Mouse (Mus musculus) MEL (cell line): ENCODE data around the gene Csrnp1. TPM values are rescaled to one million over a fixed set of nuclear protein-coding genes. Genes with fewer than 3 reads are reported as not detected.

ENCODE experiments used
- DNase-seq: peaks from one replicate; pipeline ENCODE4 v3.0.0; 2011; ENCODE audit warnings: low read depth, low spot score
- H3K27ac ChIP-seq: 2 replicates; pipeline ENCODE4 v1.5.1; 2012; ENCODE audit warnings: low read depth, mild to moderate bottlenecking, control low read depth, low read length, moderate library complexity; ENCODE audit not compliant: control insufficient read depth
- H3K27me3 ChIP-seq, 2 experiments: fragments of 150-350 bp in 1 of 2; sonication (generic) in 1 of 2; 2 replicates each; pipeline ENCODE4 v1.6.1; 2012; ENCODE audit warnings: low read length in 2 of 2, mild to moderate bottlenecking in 2 of 2, improper control_type of control experiment in 1 of 2, moderate library complexity in 1 of 2; ENCODE audit not compliant: insufficient read depth in 2 of 2, control insufficient read depth in 1 of 2
- H3K36me3 ChIP-seq, 2 experiments: 2 replicates each; pipeline ENCODE4 v1.6.1; 2012 to 2014; ENCODE audit warnings: low read length in 2 of 2, improper control_type of control experiment in 1 of 2, inconsistent platforms in 1 of 2, mild to moderate bottlenecking in 1 of 2; ENCODE audit not compliant: insufficient read depth in 2 of 2, control insufficient read depth in 1 of 2
- H3K4me1 ChIP-seq, 2 experiments: fragments of 150-350 bp in 1 of 2; sonication (generic) in 1 of 2; 2 replicates each; pipeline ENCODE4 v1.6.1; 2012; ENCODE audit warnings: low read length in 2 of 2, improper control_type of control experiment in 1 of 2, mild to moderate bottlenecking in 1 of 2; ENCODE audit not compliant: insufficient read depth in 2 of 2, control insufficient read depth in 1 of 2
- H3K4me3 ChIP-seq, 2 experiments: fragments of 150-350 bp in 1 of 2; sonication (generic) in 1 of 2; 2 replicates each; pipeline ENCODE4 v1.5.1; 2012; ENCODE audit warnings: low read depth in 2 of 2, low read length in 2 of 2, mild to moderate bottlenecking in 2 of 2, moderate library complexity in 2 of 2, control low read depth in 1 of 2, improper control_type of control experiment in 1 of 2; ENCODE audit not compliant: control insufficient read depth in 1 of 2, insufficient read depth in 1 of 2
- H3K79me2 ChIP-seq: 2 replicates; pipeline ENCODE4 v1.6.1; 2012; ENCODE audit warnings: mild to moderate bottlenecking, low read length, moderate library complexity; ENCODE audit not compliant: control insufficient read depth, poor library complexity, insufficient read depth
- H3K9ac ChIP-seq: 2 replicates; pipeline ENCODE4 v1.6.1; 2012; ENCODE audit warnings: low read depth, mild to moderate bottlenecking, control low read depth, low read length, moderate library complexity; ENCODE audit not compliant: control insufficient read depth, poor library complexity, severe bottlenecking
- H3K9me3 ChIP-seq: fragments of 150-350 bp; sonication (generic); replicated peaks from 2 replicates; pipeline ENCODE4 v1.6.1; 2012; ENCODE audit warnings: mild to moderate bottlenecking, low read length, improper control_type of control experiment, moderate library complexity; ENCODE audit not compliant: insufficient read depth
- BHLHE40 ChIP-seq: IDR thresholded peaks from 2 replicates; pipeline ENCODE4 v1.6.1; 2012; ENCODE audit warnings: low read depth, mild to moderate bottlenecking, inconsistent platforms, low read length, improper control_type of control experiment, borderline replicate concordance
- CHD1 ChIP-seq: IDR thresholded peaks from 2 replicates; pipeline ENCODE4 v1.6.1; 2012; ENCODE audit warnings: low read depth, mild to moderate bottlenecking, inconsistent platforms, low read length, improper control_type of control experiment
- CTCF ChIP-seq, 3 experiments: IDR thresholded peaks in 2 of 3; conservative IDR thresholded peaks in 1 of 3; 2 replicates each; pipeline ENCODE4 v1.5.1; 2011 to 2012; ENCODE audit warnings: low read length in 3 of 3, low read depth in 2 of 3, mild to moderate bottlenecking in 2 of 3, improper control_type of control experiment in 1 of 3, inconsistent platforms in 1 of 3, mixed read lengths in 1 of 3, moderate library complexity in 1 of 3; ENCODE audit not compliant: control insufficient read depth in 1 of 3, insufficient read depth in 1 of 3, poor library complexity in 1 of 3, severe bottlenecking in 1 of 3
- E2F4 ChIP-seq: IDR thresholded peaks from 2 replicates; pipeline ENCODE4 v1.6.1; 2011; ENCODE audit warnings: low read depth, low read length, improper control_type of control experiment, borderline replicate concordance
- ELF1 ChIP-seq: IDR thresholded peaks from 2 replicates; pipeline ENCODE4 v1.6.1; 2014; ENCODE audit warnings: low read depth, mild to moderate bottlenecking, inconsistent platforms, low read length, improper control_type of control experiment, moderate library complexity
- EP300 ChIP-seq, 2 experiments: IDR thresholded peaks; 2 replicates each; pipeline ENCODE4 v1.6.1; 2011; ENCODE audit warnings: improper control_type of control experiment in 2 of 2, low read length in 2 of 2, low read depth in 1 of 2, mild to moderate bottlenecking in 1 of 2
- GATA1 ChIP-seq: IDR thresholded peaks from 2 replicates; pipeline ENCODE4 v1.6.1; 2011; ENCODE audit warnings: low read depth, low read length, improper control_type of control experiment
- JUND ChIP-seq: IDR thresholded peaks from 2 replicates; pipeline ENCODE4 v1.6.1; 2011; ENCODE audit warnings: low read depth, mild to moderate bottlenecking, improper control_type of control experiment, low read length
- MEF2A ChIP-seq: IDR thresholded peaks from 2 replicates; pipeline ENCODE4 v1.6.1; 2014; ENCODE audit warnings: low read depth, mild to moderate bottlenecking, inconsistent platforms, low read length, improper control_type of control experiment; ENCODE audit not compliant: poor library complexity, insufficient replicate concordance, severe bottlenecking; ENCODE audit errors: extremely low read depth
- MXI1 ChIP-seq: IDR thresholded peaks from 2 replicates; pipeline ENCODE4 v1.6.1; 2011; ENCODE audit warnings: mild to moderate bottlenecking, low read depth, low read length, improper control_type of control experiment
- MYB ChIP-seq: IDR thresholded peaks from 2 replicates; pipeline ENCODE4 v1.6.1; 2011; ENCODE audit warnings: mild to moderate bottlenecking, low read depth, low read length, improper control_type of control experiment
- NELFE ChIP-seq: IDR thresholded peaks from 2 replicates; pipeline ENCODE4 v1.6.1; 2011; ENCODE audit warnings: low read depth, low read length, improper control_type of control experiment
- POLR2AphosphoS2 ChIP-seq: IDR thresholded peaks from 2 replicates; pipeline ENCODE4 v1.6.1; 2011; ENCODE audit warnings: low read length, improper control_type of control experiment
- POLR2AphosphoS5 ChIP-seq: IDR thresholded peaks from 2 replicates; pipeline ENCODE4 v1.6.1; 2012; ENCODE audit warnings: low read depth, borderline replicate concordance, mild to moderate bottlenecking, inconsistent platforms, low read length, moderate library complexity, mixed read lengths
- RAD21 ChIP-seq: IDR thresholded peaks from 2 replicates; pipeline ENCODE4 v1.6.1; 2011; ENCODE audit warnings: mild to moderate bottlenecking, low read depth, low read length, improper control_type of control experiment
- RCOR1 ChIP-seq: IDR thresholded peaks from 2 replicates; pipeline ENCODE4 v1.6.1; 2012; ENCODE audit warnings: low read depth, mild to moderate bottlenecking, inconsistent platforms, low read length, improper control_type of control experiment
- SIN3A ChIP-seq: IDR thresholded peaks from 2 replicates; pipeline ENCODE4 v1.6.1; 2012; ENCODE audit warnings: low read length, improper control_type of control experiment, inconsistent platforms
- TAL1 ChIP-seq: IDR thresholded peaks from 2 replicates; pipeline ENCODE4 v1.6.1; 2012; ENCODE audit warnings: mild to moderate bottlenecking, inconsistent platforms, low read length, moderate library complexity, mixed read lengths
- TBP ChIP-seq: IDR thresholded peaks from 2 replicates; pipeline ENCODE4 v1.8.0; 2011; ENCODE audit warnings: low read depth, low read length, improper control_type of control experiment
- TCF12 ChIP-seq: IDR thresholded peaks from 2 replicates; pipeline ENCODE4 v1.6.1; 2014; ENCODE audit warnings: low read depth, mild to moderate bottlenecking, inconsistent platforms, low read length, improper control_type of control experiment, moderate library complexity
- UBTF ChIP-seq: IDR thresholded peaks from 2 replicates; pipeline ENCODE4 v1.6.1; 2012; ENCODE audit warnings: low read depth, mild to moderate bottlenecking, inconsistent platforms, low read length, improper control_type of control experiment, moderate library complexity, borderline replicate concordance; ENCODE audit not compliant: insufficient read depth
- USF2 ChIP-seq, 2 experiments: IDR thresholded peaks; 2 replicates each; pipeline ENCODE4 v1.6.1; 2011 to 2012; ENCODE audit warnings: improper control_type of control experiment in 2 of 2, low read length in 2 of 2, borderline replicate concordance in 1 of 2, inconsistent platforms in 1 of 2, low read depth in 1 of 2, mild to moderate bottlenecking in 1 of 2; ENCODE audit not compliant: insufficient read depth in 1 of 2
- ZC3H11A ChIP-seq: IDR thresholded peaks from 2 replicates; pipeline ENCODE4 v1.6.1; 2012; ENCODE audit warnings: low read depth, mild to moderate bottlenecking, inconsistent platforms, low read length, improper control_type of control experiment
- polyA plus RNA-seq, 2 experiments: library from polyadenylated mRNA; stranded (reverse) in 1 of 2; unstranded in 1 of 2; fragments of >175 nt in 1 of 2; fragments of >200 nt in 1 of 2; gene quantifications; 2 replicates each; pipeline versions ENCODE4 v1.2.1 to v1.2.4; 2012; ENCODE audit warnings: low replicate concordance in 2 of 2, low read depth in 1 of 2; ENCODE audit not compliant: insufficient read length in 2 of 2, insufficient read depth in 1 of 2, missing spikeins in 1 of 2
- total RNA-seq: library from RNA; depleted of rRNA; stranded (reverse); fragments of 300-350 nt; gene quantifications from 2 replicates; pipeline ENCODE4 v1.2.3, GENCODE M21; 2012

Gene Csrnp1
- total and polyA plus RNA-seq, 3 experiments = 3.7 to 8.1 TPM; not detected in 1

- H3K4me1 ChIP-seq = no peaks in the 10 kb centered on the region
- no peak for TF ChIP-seq MXI1
- no peak for TF ChIP-seq SIN3A
- TF ChIP-seq POLR2AphosphoS2 = no peak
- TF ChIP-seq NELFE = no peak
- no peak for TF ChIP-seq ELF1
- TF ChIP-seq CTCF (IDR thresholded peaks at IDR 0.05 in 2 of 3, conservative IDR thresholded peaks at IDR 0.05 in 1 of 3; ENCODE audit: control insufficient read depth in 1 of 3, insufficient read depth in 1 of 3, low read depth in 2 of 3, low read length in 3 of 3, poor library complexity in 1 of 3, severe bottlenecking in 1 of 3) = no peak
- no peak for TF ChIP-seq BHLHE40
- TF ChIP-seq TBP = no peak
- no peak for TF ChIP-seq JUND
- no peak for TF ChIP-seq RAD21
- no peak for TF ChIP-seq TCF12
- TF ChIP-seq POLR2AphosphoS5 = no peak
- no peak for TF ChIP-seq USF2 (IDR thresholded peaks at IDR 0.05; ENCODE audit: borderline replicate concordance in 1 of 2, insufficient read depth in 1 of 2, low read depth in 1 of 2, low read length in 2 of 2)
- no peak for TF ChIP-seq ZC3H11A
- no peak for TF ChIP-seq RCOR1
- TF ChIP-seq CHD1 = no peak
- TF ChIP-seq EP300 (IDR thresholded peaks at IDR 0.05; ENCODE audit: low read depth in 1 of 2, low read length in 2 of 2) = no peak
- TF ChIP-seq, all 39 proteins: peak for 0
Observed at GRCm38 (mm10) chr9:119951388-119951787, 33.1 kb downstream of the Csrnp1 start.

GRCm38 (mm10) chr9:119950434-119950833 lies 34.0 kb downstream of the Csrnp1 start:
- no peak overlapping the region for H3K9ac ChIP-seq
- no peaks in the 10 kb centered on the region for H3K79me2 ChIP-seq
- H3K4me3 ChIP-seq = no peak overlapping the region
- no peaks in the 10 kb centered on the region for H3K9me3 ChIP-seq
- H3K27me3 ChIP-seq = peaks cover 0 to 1% of the 10 kb centered on the region in 2 experiments; a peak in 2 of 4 replicates
- no peaks in the 10 kb centered on the region for H3K4me1 ChIP-seq
- TF ChIP-seq RAD21 (no peak), CHD1 (no peak), POLR2AphosphoS5 (no peak), USF2 (IDR thresholded peaks at IDR 0.05; ENCODE audit: borderline replicate concordance in 1 of 2, insufficient read depth in 1 of 2, low read depth in 1 of 2, low read length in 2 of 2) (no peak), MYB (no peak), POLR2AphosphoS2 (no peak), UBTF (no peak), TAL1 (no peak), BHLHE40 (no peak), E2F4 (no peak), MEF2A (no peak), MXI1 (no peak), GATA1 (no peak), NELFE (no peak)
- no peaks in the 10 kb centered on the region for H3K36me3 ChIP-seq
- DNase-seq = no peak
- H3K27ac ChIP-seq = no peak overlapping the region

More at GRCm38 (mm10) chr9:119951388-119951787, 33.1 kb downstream of the Csrnp1 start:
- H3K79me2 ChIP-seq = no peaks in the 10 kb centered on the region
- H3K4me3 ChIP-seq = no peak overlapping the region
- H3K9me3 ChIP-seq = no peaks in the 10 kb centered on the region
- no peak for DNase-seq
- H3K36me3 ChIP-seq = no peaks in the 10 kb centered on the region
- no peak overlapping the region for H3K27ac ChIP-seq
- H3K9ac ChIP-seq = no peak overlapping the region
- peaks cover 0 to 1% of the 10 kb centered on the region in 2 experiments; a peak in 2 of 4 replicates for H3K27me3 ChIP-seq
